Mouse (Mus musculus) embryonic facial prominence, embryonic 10.5 days (tissue): ENCODE measurements around the gene Prodh2. TPM values are rescaled to one million over a fixed set of nuclear protein-coding genes. Genes with fewer than 3 reads are reported as not detected.

Source experiments
- DNase-seq: peaks from one replicate; pipeline ENCODE4 v3.0.0-alpha.2; 2017; ENCODE audit warnings: low spot score
- H3K27ac ChIP-seq: fragments of 300-500 bp; sonication (generic); replicated peaks from 2 replicates; pipeline ENCODE4 v1.5.1; 2016; ENCODE audit warnings: mild to moderate bottlenecking
- H3K27me3 ChIP-seq: fragments of 300-500 bp; sonication (generic); replicated peaks from 2 replicates; pipeline ENCODE4 v1.6.1; 2016; ENCODE audit warnings: low read depth, mild to moderate bottlenecking; ENCODE audit not compliant: poor library complexity, severe bottlenecking
- H3K36me3 ChIP-seq: fragments of 300-500 bp; sonication (generic); replicated peaks from 2 replicates; pipeline ENCODE4 v1.6.1; 2016; ENCODE audit warnings: mild to moderate bottlenecking, moderate library complexity
- H3K4me1 ChIP-seq: fragments of 300-500 bp; sonication (generic); 2 replicates; pipeline ENCODE4 v1.6.1; 2016
- H3K4me3 ChIP-seq: fragments of 300-500 bp; sonication (generic); 2 replicates; pipeline ENCODE4 v1.5.1; 2016; ENCODE audit warnings: mild to moderate bottlenecking, moderate library complexity
- H3K9me3 ChIP-seq: fragments of 300-500 bp; sonication (generic); 2 replicates; pipeline ENCODE4 v1.6.1; 2016; ENCODE audit warnings: mild to moderate bottlenecking
- WGBS: fragments of 180-500 bp; shearing (Covaris S2); methylation state at CpG from one replicate; pipeline ENCODE4 v1.1.7; 2016; 5-methylcytosine and 5-hydroxymethylcytosine counted together
- microRNA-seq: library from miRNA; unstranded; fragments of <30 nt; microRNA quantifications from one replicate; pipeline ENCODE4, GENCODE M21; 2017
- polyA plus RNA-seq: library from polyadenylated mRNA; unstranded; fragments of >200 nt; fragmentation: Nextera tagmentation; extraction: Ambion mirVana; gene quantifications from 2 replicates; pipeline ENCODE4 v1.2.1, GENCODE M21; 2016

Gene Prodh2
- polyA plus RNA-seq, 1 experiment from 2014 or later, result not detected

GRCm38 (mm10) chr7:30553810-30554584 lies 60.6 kb downstream of the Prodh2 start:
- H3K36me3 ChIP-seq, result peaks cover 53% of the 10 kb centered on the region
- H3K4me3 ChIP-seq, result peak overlapping the region; percentile 68
- 84% methylated on average over 22 of the region's 22 CpGs for WGBS
- H3K27ac ChIP-seq, result peak overlapping the region; percentile 92
- no peak for DNase-seq
- peaks cover 32% of the 10 kb centered on the region for H3K4me1 ChIP-seq
- no peaks in the 10 kb centered on the region for H3K9me3 ChIP-seq
- H3K27me3 ChIP-seq, result 0 out of 2 replicates have a peak, but pooled peaks cover 4% of the 10 kb centered on the region

- WGBS, result 92% methylated on average over 18 of the region's 18 CpGs
- Histone ChIP-seq H3K4me3 (peak overlapping the region; percentile 23; the same call in 1 of the 2 replicates), H3K27ac (no peak overlapping the region), H3K4me1 (peaks cover 37% of the 10 kb centered on the region), H3K36me3 (peaks cover 44% of the 10 kb centered on the region), H3K27me3 (0 out of 2 replicates have a peak, but pooled peaks cover 4% of the 10 kb centered on the region), H3K9me3 (no peaks in the 10 kb centered on the region)
- DNase-seq, result no peak
Observed at GRCm38 (mm10) chr7:30556894-30557536, 63.6 kb downstream of the Prodh2 start.

- Histone ChIP-seq H3K27me3 (0 out of 2 replicates have a peak, but pooled peaks cover 4% of the 10 kb centered on the region), H3K27ac (no peak overlapping the region), H3K9me3 (no peaks in the 10 kb centered on the region), H3K36me3 (peaks cover 44% of the 10 kb centered on the region), H3K4me3 (peak overlapping the region; percentile 64), H3K4me1 (peaks cover 37% of the 10 kb centered on the region)
- no peak for DNase-seq
- WGBS, result 93% methylated on average over 13 of the region's 13 CpGs
Observed at GRCm38 (mm10) chr7:30557901-30558514, 64.6 kb downstream of the Prodh2 start.

- H3K4me3 ChIP-seq, result peak overlapping the region; percentile 64
- H3K36me3 ChIP-seq, result peaks cover 44% of the 10 kb centered on the region
- H3K27me3 ChIP-seq, result 0 out of 2 replicates have a peak, but pooled peaks cover 4% of the 10 kb centered on the region
- H3K27ac ChIP-seq, result peak overlapping the region; percentile 72
- no peaks in the 10 kb centered on the region for H3K9me3 ChIP-seq
- no peak for DNase-seq
- H3K4me1 ChIP-seq, result peaks cover 32% of the 10 kb centered on the region
- 19% methylated on average over 12 of the region's 12 CpGs for WGBS
Observed at GRCm38 (mm10) chr7:30558656-30559442, 65.4 kb downstream of the Prodh2 start.

GRCm38 (mm10) chr7:30559443-30559954 lies 66.1 kb downstream of the Prodh2 start, which contains the start of gene Lin37:
TSS of gene Lin37 (minus strand) at chr7:30559838.
- Histone ChIP-seq H3K9me3 (no peaks in the 10 kb centered on the region), H3K27me3 (no peaks in the 10 kb centered on the region), H3K27ac (peak within 1 kb of the TSS; percentile 72), H3K4me3 (peak within 1 kb of the TSS; percentile 64), H3K4me1 (peaks cover 37% of the 10 kb centered on the region), H3K36me3 (peaks cover 42% of the 10 kb centered on the region)
- under 1% methylated on average over 20 of the region's 20 CpGs for WGBS
- DNase-seq, result peak; percentile 96

- no peak for DNase-seq
- no peak overlapping the region for H3K27ac ChIP-seq
- WGBS, result 75% methylated on average over 2 of the region's 2 CpGs
- H3K4me1 ChIP-seq, result peaks cover 37% of the 10 kb centered on the region
- no peaks in the 10 kb centered on the region for H3K27me3 ChIP-seq
- peaks cover 42% of the 10 kb centered on the region for H3K36me3 ChIP-seq
- H3K4me3 ChIP-seq, result peak overlapping the region; percentile 64
- no peaks in the 10 kb centered on the region for H3K9me3 ChIP-seq
Observed at GRCm38 (mm10) chr7:30560296-30560695, 66.9 kb downstream of the Prodh2 start.

GRCm38 (mm10) chr7:30562526-30563116 lies 69.2 kb downstream of the Prodh2 start:
- H3K36me3 ChIP-seq, result peaks cover 42% of the 10 kb centered on the region
- H3K9me3 ChIP-seq, result no peaks in the 10 kb centered on the region
- H3K4me3 ChIP-seq, result peak overlapping the region; percentile 84
- DNase-seq, result no peak
- WGBS, result 3% methylated on average over 27 of the region's 27 CpGs
- H3K27me3 ChIP-seq, result no peaks in the 10 kb centered on the region
- peaks cover 37% of the 10 kb centered on the region for H3K4me1 ChIP-seq
- H3K27ac ChIP-seq, result peak overlapping the region; percentile 93

Small RNA genes within 50 kb of the gene (microRNA-seq; reads per million reads assigned to microRNA genes)
- 1.2 reads per million for gene Gm38670

Other genes starting within 250 kb of the Prodh2 start
- 0.45 and 0.90 TPM in 2 replicates for gene Thap8, start 213.5 kb upstream of the Prodh2 start, polyA plus RNA-seq
- gene Wdr62, start 213.2 kb upstream of the Prodh2 start, polyA plus RNA-seq, result 17.8 and 18.2 TPM in 2 replicates
- gene Clip3, start 201.9 kb upstream of the Prodh2 start, polyA plus RNA-seq, result 53.0 and 53.4 TPM in 2 replicates
- 95.5 and 97.0 TPM in 2 replicates for gene Alkbh6, start 184.9 kb upstream of the Prodh2 start, polyA plus RNA-seq
- 51.1 and 65.6 TPM in 2 replicates for gene Syne4, start 178.8 kb upstream of the Prodh2 start, polyA plus RNA-seq
- gene E130208F15Rik, start 171.9 kb upstream of the Prodh2 start, polyA plus RNA-seq, result 2.1 TPM in 2 replicates
- 17.5 and 17.8 TPM in 2 replicates for gene Sdhaf1, start 169.7 kb upstream of the Prodh2 start, polyA plus RNA-seq
- 5.0 and 5.4 TPM in 2 replicates for gene Lrfn3, start 130.8 kb upstream of the Prodh2 start, polyA plus RNA-seq
- gene Tyrobp, start 79.9 kb upstream of the Prodh2 start, polyA plus RNA-seq, result 11.8 and 15.4 TPM in 2 replicates
- gene Hcst, start 73.8 kb upstream of the Prodh2 start, polyA plus RNA-seq, result not detected in 2 replicates
- 1.1 and 1.8 TPM in 2 replicates for gene Nfkbid, start 71.9 kb upstream of the Prodh2 start, polyA plus RNA-seq
- 28.6 and 32.3 TPM in 2 replicates for gene Aplp1, start 48.1 kb upstream of the Prodh2 start, polyA plus RNA-seq
- 1.3 and 2.2 TPM in 2 replicates for gene Kirrel2, start 35.9 kb upstream of the Prodh2 start, polyA plus RNA-seq
- gene Nphs1, start 35.3 kb upstream of the Prodh2 start, polyA plus RNA-seq, result 0.15 and 0.63 TPM in 2 replicates
- gene Arhgap33, start 41.4 kb downstream of the Prodh2 start, polyA plus RNA-seq, result 24.8 and 25.2 TPM in 2 replicates
- gene Hspb6, start 58.6 kb downstream of the Prodh2 start, polyA plus RNA-seq, result 4.1 and 5.6 TPM in 2 replicates
- 17.7 TPM in 2 replicates for gene Proser3, start 58.7 kb downstream of the Prodh2 start, polyA plus RNA-seq
- 42.5 and 45.2 TPM in 2 replicates for gene Lin37, start 66.2 kb downstream of the Prodh2 start, polyA plus RNA-seq
- gene U2af1l4, start 69.7 kb downstream of the Prodh2 start, polyA plus RNA-seq, result 91.5 and 94.9 TPM in 2 replicates
- 14.2 and 15.3 TPM in 2 replicates for gene Gm49396, start 69.7 kb downstream of the Prodh2 start, polyA plus RNA-seq
- gene Psenen, start 70.0 kb downstream of the Prodh2 start, polyA plus RNA-seq, result 112 and 118 TPM in 2 replicates
- 2.8 and 4.6 TPM in 2 replicates for gene Igflr1, start 71.8 kb downstream of the Prodh2 start, polyA plus RNA-seq
- gene Kmt2b, start 95.1 kb downstream of the Prodh2 start, polyA plus RNA-seq, result 8.9 and 10.2 TPM in 2 replicates
- 0.41 TPM in 1 of 2 replicates, not detected in the other for gene Zbtb32, start 105.3 kb downstream of the Prodh2 start, polyA plus RNA-seq
- gene Upk1a, start 119.2 kb downstream of the Prodh2 start, polyA plus RNA-seq, result 0.54 and 1.0 TPM in 2 replicates
- 776 and 799 TPM in 2 replicates for gene Cox6b1, start 132.5 kb downstream of the Prodh2 start, polyA plus RNA-seq
- gene Etv2, start 142.2 kb downstream of the Prodh2 start, polyA plus RNA-seq, result 0.47 and 0.87 TPM in 2 replicates
- gene Rbm42, start 156.7 kb downstream of the Prodh2 start, polyA plus RNA-seq, result 134 and 139 TPM in 2 replicates
- 79.6 and 80.3 TPM in 2 replicates for gene Haus5, start 171.4 kb downstream of the Prodh2 start, polyA plus RNA-seq
- gene Pmis2, start 178.0 kb downstream of the Prodh2 start, polyA plus RNA-seq, result not detected in 2 replicates
- not detected in 2 replicates for gene 2200002J24Rik, start 205.3 kb downstream of the Prodh2 start, polyA plus RNA-seq
- gene Atp4a, start 218.6 kb downstream of the Prodh2 start, polyA plus RNA-seq, result 0.53 and 0.77 TPM in 2 replicates
- gene Tmem147, start 235.9 kb downstream of the Prodh2 start, polyA plus RNA-seq, result 147 and 151 TPM in 2 replicates